Mouse (Mus musculus): ENCODE measurements around the gene Ctla4. TPM values are rescaled to one million over a fixed set of nuclear protein-coding genes. Genes with fewer than 3 reads are reported as not detected.

Ctla4 gene
- polyA plus RNA-seq, 1 experiment from 2014 or later, result 0.17 TPM

GRCm38 (mm10) chr1:60880116-60880867 is 6.5 kb upstream of the Ctla4 start:
- no peak for ATAC-seq (ENCODE audit: insufficient number of reproducible peaks, low FRiP score, low TSS enrichment, low read depth)
- whole genome bisulfite sequencing, result 78% methylated on average over 10 of the region's 10 CpGs
- Histone ChIP-seq H3K9me3 (ENCODE audit: control insufficient read depth, low read length) (no peaks in the 10 kb centered on the region), H3K27ac (replicated peaks; ENCODE audit: low read depth, low read length) (no peak overlapping the region), H3K27me3 (ENCODE audit: control insufficient read depth, insufficient read depth, low read length) (no peaks in the 10 kb centered on the region), H3K4me2 (ENCODE audit: low read depth, severe bottlenecking) (no peak overlapping the region), H3K9ac (ENCODE audit: low read length) (no peak overlapping the region), H3K36me3 (ENCODE audit: control insufficient read depth, insufficient read depth, low read length) (no peaks in the 10 kb centered on the region), H3K4me3 (ENCODE audit: low read depth, low read length) (no peak overlapping the region), H3K4me1 (ENCODE audit: control insufficient read depth, insufficient read depth, low read length) (no peaks in the 10 kb centered on the region)
- no peak for DNase-seq (ENCODE audit: low spot score)

GRCm38 (mm10) chr1:60882792-60883191 is 4.0 kb upstream of the Ctla4 start:
- Histone ChIP-seq H3K4me2 (ENCODE audit: low read depth, severe bottlenecking) (no peak overlapping the region), H3K27me3 (ENCODE audit: control insufficient read depth, insufficient read depth, low read length) (no peaks in the 10 kb centered on the region), H3K9me3 (ENCODE audit: control insufficient read depth, low read length) (no peaks in the 10 kb centered on the region), H3K4me3 (ENCODE audit: low read depth, low read length) (no peak overlapping the region), H3K4me1 (ENCODE audit: control insufficient read depth, insufficient read depth, low read length) (no peaks in the 10 kb centered on the region), H3K27ac (replicated peaks; ENCODE audit: low read depth, low read length) (no peak overlapping the region), H3K36me3 (ENCODE audit: control insufficient read depth, insufficient read depth, low read length) (no peaks in the 10 kb centered on the region), H3K9ac (ENCODE audit: low read length) (no peak overlapping the region)
- DNase-seq (ENCODE audit: low spot score) (no peak), ATAC-seq (ENCODE audit: insufficient number of reproducible peaks, low FRiP score, low TSS enrichment, low read depth) (no peak)
- 44% methylated on average over 2 of the region's 2 CpGs for whole genome bisulfite sequencing

GRCm38 (mm10) chr1:60883279-60883678 is 3.5 kb upstream of the Ctla4 start:
- Histone ChIP-seq H3K36me3 (ENCODE audit: control insufficient read depth, insufficient read depth, low read length) (no peaks in the 10 kb centered on the region), H3K4me1 (ENCODE audit: control insufficient read depth, insufficient read depth, low read length) (no peaks in the 10 kb centered on the region), H3K9ac (ENCODE audit: low read length) (no peak overlapping the region), H3K4me3 (ENCODE audit: low read depth, low read length) (no peak overlapping the region), H3K27me3 (ENCODE audit: control insufficient read depth, insufficient read depth, low read length) (no peaks in the 10 kb centered on the region), H3K27ac (replicated peaks; ENCODE audit: low read depth, low read length) (no peak overlapping the region), H3K9me3 (ENCODE audit: control insufficient read depth, low read length) (no peaks in the 10 kb centered on the region), H3K4me2 (ENCODE audit: low read depth, severe bottlenecking) (no peak overlapping the region)
- no peak for ATAC-seq (ENCODE audit: insufficient number of reproducible peaks, low FRiP score, low TSS enrichment, low read depth)
- 69% methylated on average over 2 of the region's 2 CpGs for WGBS
- DNase-seq (ENCODE audit: low spot score), result no peak

- DNase-seq (ENCODE audit: low spot score) (no peak), ATAC-seq (ENCODE audit: insufficient number of reproducible peaks, low FRiP score, low TSS enrichment, low read depth) (no peak)
- Histone ChIP-seq H3K27ac (replicated peaks; ENCODE audit: low read depth, low read length) (no peak overlapping the region), H3K27me3 (ENCODE audit: control insufficient read depth, insufficient read depth, low read length) (no peaks in the 10 kb centered on the region), H3K4me3 (ENCODE audit: low read depth, low read length) (no peak overlapping the region), H3K4me2 (ENCODE audit: low read depth, severe bottlenecking) (no peak overlapping the region), H3K4me1 (ENCODE audit: control insufficient read depth, insufficient read depth, low read length) (no peaks in the 10 kb centered on the region), H3K9me3 (ENCODE audit: control insufficient read depth, low read length) (no peaks in the 10 kb centered on the region), H3K9ac (ENCODE audit: low read length) (no peak overlapping the region), H3K36me3 (ENCODE audit: control insufficient read depth, insufficient read depth, low read length) (no peaks in the 10 kb centered on the region)
- 86% methylated on average over 1 of the region's 1 CpGs for WGBS
These were observed 2.2 kb upstream of the Ctla4 start for GRCm38 (mm10) chr1:60884611-60885010.

GRCm38 (mm10) chr1:60898127-60898932 is 11.5 kb downstream of the Ctla4 start:
- no peaks in the 10 kb centered on the region for H3K27me3 ChIP-seq (ENCODE audit: control insufficient read depth, insufficient read depth, low read length)
- H3K4me1 ChIP-seq (ENCODE audit: control insufficient read depth, insufficient read depth, low read length), result no peaks in the 10 kb centered on the region
- H3K4me3 ChIP-seq (ENCODE audit: low read depth, low read length), result no peak overlapping the region
- H3K4me2 ChIP-seq (ENCODE audit: low read depth, severe bottlenecking), result no peak overlapping the region
- DNase-seq (ENCODE audit: low spot score), result no peak
- ATAC-seq (ENCODE audit: insufficient number of reproducible peaks, low FRiP score, low TSS enrichment, low read depth), result no peak
- no peaks in the 10 kb centered on the region for H3K36me3 ChIP-seq (ENCODE audit: control insufficient read depth, insufficient read depth, low read length)
- WGBS, result 87% methylated on average over 5 of the region's 5 CpGs
- no peaks in the 10 kb centered on the region for H3K9me3 ChIP-seq (ENCODE audit: control insufficient read depth, low read length)
- no peak overlapping the region for H3K9ac ChIP-seq (ENCODE audit: low read length)
- H3K27ac ChIP-seq (replicated peaks; ENCODE audit: low read depth, low read length), result no peak overlapping the region

- H3K27me3 ChIP-seq (ENCODE audit: control insufficient read depth, insufficient read depth, low read length), result no peaks in the 10 kb centered on the region
- ATAC-seq (ENCODE audit: insufficient number of reproducible peaks, low FRiP score, low TSS enrichment, low read depth), result no peak
- no peaks in the 10 kb centered on the region for H3K4me1 ChIP-seq (ENCODE audit: control insufficient read depth, insufficient read depth, low read length)
- no peaks in the 10 kb centered on the region for H3K36me3 ChIP-seq (ENCODE audit: control insufficient read depth, insufficient read depth, low read length)
- H3K27ac ChIP-seq (replicated peaks; ENCODE audit: low read depth, low read length), result no peak overlapping the region
- no peak for DNase-seq (ENCODE audit: low spot score)
- no peak overlapping the region for H3K4me2 ChIP-seq (ENCODE audit: low read depth, severe bottlenecking)
- H3K9me3 ChIP-seq (ENCODE audit: control insufficient read depth, low read length), result no peaks in the 10 kb centered on the region
- WGBS, result 87% methylated on average over 2 of the region's 2 CpGs
- no peak overlapping the region for H3K4me3 ChIP-seq (ENCODE audit: low read depth, low read length)
- H3K9ac ChIP-seq (ENCODE audit: low read length), result no peak overlapping the region
These were observed 12.1 kb downstream of the Ctla4 start for GRCm38 (mm10) chr1:60898933-60899210.

- WGBS, result 79% methylated on average over 3 of the region's 3 CpGs
- Histone ChIP-seq H3K4me3 (ENCODE audit: low read depth, low read length) (no peak overlapping the region), H3K4me1 (ENCODE audit: control insufficient read depth, insufficient read depth, low read length) (no peaks in the 10 kb centered on the region), H3K9ac (ENCODE audit: low read length) (no peak overlapping the region), H3K9me3 (ENCODE audit: control insufficient read depth, low read length) (no peaks in the 10 kb centered on the region), H3K27ac (replicated peaks; ENCODE audit: low read depth, low read length) (no peak overlapping the region), H3K4me2 (ENCODE audit: low read depth, severe bottlenecking) (no peak overlapping the region), H3K27me3 (ENCODE audit: control insufficient read depth, insufficient read depth, low read length) (no peaks in the 10 kb centered on the region), H3K36me3 (ENCODE audit: control insufficient read depth, insufficient read depth, low read length) (no peaks in the 10 kb centered on the region)
- ATAC-seq (ENCODE audit: insufficient number of reproducible peaks, low FRiP score, low TSS enrichment, low read depth) (no peak), DNase-seq (ENCODE audit: low spot score) (no peak)
These were observed 12.4 kb downstream of the Ctla4 start for GRCm38 (mm10) chr1:60899244-60899643.

- Histone ChIP-seq H3K9ac (ENCODE audit: low read length) (no peak overlapping the region), H3K4me2 (ENCODE audit: low read depth, severe bottlenecking) (no peak overlapping the region), H3K27ac (replicated peaks; ENCODE audit: low read depth, low read length) (no peak overlapping the region), H3K4me1 (ENCODE audit: control insufficient read depth, insufficient read depth, low read length) (no peaks in the 10 kb centered on the region), H3K27me3 (ENCODE audit: control insufficient read depth, insufficient read depth, low read length) (no peaks in the 10 kb centered on the region), H3K36me3 (ENCODE audit: control insufficient read depth, insufficient read depth, low read length) (no peaks in the 10 kb centered on the region), H3K4me3 (ENCODE audit: low read depth, low read length) (no peak overlapping the region), H3K9me3 (ENCODE audit: control insufficient read depth, low read length) (no peaks in the 10 kb centered on the region)
- DNase-seq (ENCODE audit: low spot score), result no peak
- ATAC-seq (ENCODE audit: insufficient number of reproducible peaks, low FRiP score, low TSS enrichment, low read depth), result no peak
- WGBS, result 79% methylated on average over 6 of the region's 6 CpGs
These were observed 15.7 kb downstream of the Ctla4 start for GRCm38 (mm10) chr1:60902547-60902946.
